Mouse (Mus musculus): ENCODE results near the gene Spata17. TPM values are rescaled to one million over a fixed set of nuclear protein-coding genes. Genes with fewer than 3 reads are reported as not detected.

Spata17 gene
- polyA plus RNA-seq, 2 experiments: 0.19 TPM

DNA sequence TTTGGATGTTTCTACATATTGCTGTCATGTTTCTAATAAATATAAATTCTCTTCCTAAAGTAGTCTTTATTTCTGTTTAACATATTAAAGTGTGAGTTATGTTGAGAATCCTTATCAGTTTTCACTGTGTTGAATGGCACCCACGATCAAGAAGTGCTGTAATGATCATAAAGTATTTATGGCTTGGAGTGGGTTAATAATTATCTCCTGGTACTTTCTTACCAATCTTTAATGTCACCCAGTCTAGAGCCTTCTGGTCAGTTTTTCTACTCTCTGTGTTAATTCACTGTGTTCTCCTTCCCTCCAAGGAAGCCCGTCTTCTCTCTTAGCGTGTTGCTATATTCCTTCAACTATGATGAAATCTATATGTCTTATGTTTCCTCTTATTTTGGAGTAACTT, 25.0 kb upstream of the Spata17 start:
- Histone ChIP-seq H3K9me3 (ENCODE audit: control insufficient read depth, low read length) (no peaks in the 10 kb centered on the region), H3K27ac (replicated peaks; ENCODE audit: low read depth, low read length) (no peak overlapping the region), H3K4me2 (replicated peaks; ENCODE audit: low read depth, low read length, severe bottlenecking) (no peak overlapping the region)

DNA sequence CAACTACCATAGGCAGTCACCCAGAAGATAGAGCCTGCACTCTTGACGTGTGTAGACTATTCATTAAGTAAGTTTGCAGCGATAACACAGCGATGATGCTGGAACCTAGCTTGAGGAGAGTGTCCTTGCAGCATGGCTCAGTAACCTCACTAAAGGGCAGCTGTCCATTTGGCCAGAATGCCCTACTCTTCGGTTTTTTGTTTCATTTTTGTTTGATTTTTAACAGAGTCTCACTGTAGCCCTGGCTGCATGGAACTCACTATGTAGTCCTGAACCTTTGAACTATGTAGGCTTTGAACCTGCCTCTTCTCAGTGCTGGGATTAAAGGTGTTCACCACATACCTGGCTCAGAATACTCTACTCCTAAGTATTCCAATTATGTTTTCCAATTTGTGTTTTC, 22.8 kb upstream of the Spata17 start:
- DNase-seq (ENCODE audit: low spot score) (no peak), ATAC-seq (ENCODE audit: low FRiP score, low read depth) (no peak)
- no peaks in the 10 kb centered on the region for H3K4me1 ChIP-seq (ENCODE audit: control insufficient read depth, insufficient read depth, low read length)
- H3K27me3 ChIP-seq (ENCODE audit: control insufficient read depth, insufficient read depth, low read length): no peaks in the 10 kb centered on the region
- no peak overlapping the region for H3K27ac ChIP-seq (replicated peaks; ENCODE audit: low read depth, low read length)
- peaks cover 16% of the 10 kb centered on the region for H3K36me3 ChIP-seq (ENCODE audit: control insufficient read depth, insufficient read depth, low read length)
- no peak overlapping the region for H3K9ac ChIP-seq (ENCODE audit: low read depth, low read length, severe bottlenecking)
- TF ChIP-seq POLR2A (IDR thresholded peaks at IDR 0.05; ENCODE audit: borderline replicate concordance, extremely low read depth, insufficient read depth, insufficient read length): no peak
- H3K4me3 ChIP-seq (replicated peaks; ENCODE audit: low read length): no peak overlapping the region
- H3K9me3 ChIP-seq (ENCODE audit: control insufficient read depth, low read length): no peaks in the 10 kb centered on the region
- WGBS: 92% methylated on average over 4 of the region's 4 CpGs
- H3K4me2 ChIP-seq (replicated peaks; ENCODE audit: low read depth, low read length, severe bottlenecking): no peak overlapping the region

More for the DNA sequence above, 25.0 kb upstream of the Spata17 start:
- no peak for TF ChIP-seq POLR2A (IDR thresholded peaks at IDR 0.05; ENCODE audit: borderline replicate concordance, extremely low read depth, insufficient read depth, insufficient read length)
- Histone ChIP-seq H3K4me1 (ENCODE audit: control insufficient read depth, insufficient read depth, low read length) (no peaks in the 10 kb centered on the region), H3K9ac (ENCODE audit: low read depth, low read length, severe bottlenecking) (no peak overlapping the region), H3K27me3 (ENCODE audit: control insufficient read depth, insufficient read depth, low read length) (no peaks in the 10 kb centered on the region), H3K36me3 (ENCODE audit: control insufficient read depth, insufficient read depth, low read length) (peaks cover 3% of the 10 kb centered on the region; the same call in 1 of the 2 replicates), H3K4me3 (replicated peaks; ENCODE audit: low read length) (no peak overlapping the region)
- ATAC-seq (ENCODE audit: low FRiP score, low read depth) (no peak), DNase-seq (ENCODE audit: low spot score) (no peak)
- 91% methylated on average over 3 of the region's 3 CpGs for WGBS

DNA sequence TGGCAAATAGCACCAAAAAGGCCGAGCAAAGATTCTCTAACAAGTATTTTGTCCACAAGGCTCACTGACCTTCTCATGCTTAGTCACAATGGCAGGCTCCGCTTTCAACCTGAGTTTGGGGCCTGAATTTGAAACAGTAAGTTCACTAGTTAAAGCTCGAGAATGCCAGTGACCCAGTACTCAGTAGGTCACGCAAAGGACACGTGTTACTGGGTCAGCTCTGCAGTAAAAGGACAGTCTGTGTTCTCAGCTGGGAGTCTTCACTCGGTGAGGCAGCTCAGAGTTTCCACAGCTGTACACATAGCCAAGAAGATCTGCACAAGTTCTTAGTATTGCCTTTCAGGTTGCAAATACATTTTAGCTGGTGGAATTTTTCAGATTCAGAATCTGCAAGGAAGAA, 21.0 kb upstream of the Spata17 start:
- no peak overlapping the region for H3K4me2 ChIP-seq (replicated peaks; ENCODE audit: low read depth, low read length, severe bottlenecking)
- no peaks in the 10 kb centered on the region for H3K27me3 ChIP-seq (ENCODE audit: control insufficient read depth, insufficient read depth, low read length)
- no peak overlapping the region for H3K27ac ChIP-seq (replicated peaks; ENCODE audit: low read depth, low read length)
- H3K9me3 ChIP-seq (ENCODE audit: control insufficient read depth, low read length): no peaks in the 10 kb centered on the region
- peaks cover 22% of the 10 kb centered on the region for H3K36me3 ChIP-seq (ENCODE audit: control insufficient read depth, insufficient read depth, low read length)
- no peak for DNase-seq (ENCODE audit: low spot score)
- ATAC-seq (ENCODE audit: low FRiP score, low read depth): no peak
- H3K4me1 ChIP-seq (ENCODE audit: control insufficient read depth, insufficient read depth, low read length): no peaks in the 10 kb centered on the region
- 78% methylated on average over 6 of the region's 6 CpGs for WGBS
- no peak overlapping the region for H3K9ac ChIP-seq (ENCODE audit: low read depth, low read length, severe bottlenecking)
- no peak overlapping the region for H3K4me3 ChIP-seq (replicated peaks; ENCODE audit: low read length)
- TF ChIP-seq POLR2A (IDR thresholded peaks at IDR 0.05; ENCODE audit: borderline replicate concordance, extremely low read depth, insufficient read depth, insufficient read length): no peak

GRCm38 (mm10) chr1:187235161-187235560, 19.9 kb upstream of the Spata17 start:
- Histone ChIP-seq H3K27ac (replicated peaks; ENCODE audit: low read depth, low read length) (no peak overlapping the region), H3K4me1 (ENCODE audit: control insufficient read depth, insufficient read depth, low read length) (no peaks in the 10 kb centered on the region), H3K9me3 (ENCODE audit: control insufficient read depth, low read length) (no peaks in the 10 kb centered on the region), H3K36me3 (ENCODE audit: control insufficient read depth, insufficient read depth, low read length) (peaks cover 22% of the 10 kb centered on the region), H3K4me3 (replicated peaks; ENCODE audit: low read length) (no peak overlapping the region), H3K27me3 (ENCODE audit: control insufficient read depth, insufficient read depth, low read length) (no peaks in the 10 kb centered on the region), H3K9ac (ENCODE audit: low read depth, low read length, severe bottlenecking) (no peak overlapping the region), H3K4me2 (replicated peaks; ENCODE audit: low read depth, low read length, severe bottlenecking) (no peak overlapping the region)
- TF ChIP-seq POLR2A (IDR thresholded peaks at IDR 0.05; ENCODE audit: borderline replicate concordance, extremely low read depth, insufficient read depth, insufficient read length): no peak
- 95% methylated on average over 3 of the region's 3 CpGs for whole genome bisulfite sequencing
- DNase-seq (ENCODE audit: low spot score) (no peak), ATAC-seq (ENCODE audit: low FRiP score, low read depth) (no peak)

- Histone ChIP-seq H3K9ac (ENCODE audit: low read depth, low read length, severe bottlenecking) (no peak overlapping the region), H3K27ac (replicated peaks; ENCODE audit: low read depth, low read length) (no peak overlapping the region), H3K36me3 (ENCODE audit: control insufficient read depth, insufficient read depth, low read length) (peaks cover 22% of the 10 kb centered on the region), H3K4me2 (replicated peaks; ENCODE audit: low read depth, low read length, severe bottlenecking) (no peak overlapping the region), H3K4me1 (ENCODE audit: control insufficient read depth, insufficient read depth, low read length) (no peaks in the 10 kb centered on the region), H3K27me3 (ENCODE audit: control insufficient read depth, insufficient read depth, low read length) (no peaks in the 10 kb centered on the region), H3K9me3 (ENCODE audit: control insufficient read depth, low read length) (no peaks in the 10 kb centered on the region), H3K4me3 (replicated peaks; ENCODE audit: low read length) (no peak overlapping the region)
- 63% methylated on average over 7 of the region's 7 CpGs for WGBS
- no peak for ATAC-seq (ENCODE audit: low FRiP score, low read depth)
- no peak for DNase-seq (ENCODE audit: low spot score)
- no peak for TF ChIP-seq POLR2A (IDR thresholded peaks at IDR 0.05; ENCODE audit: borderline replicate concordance, extremely low read depth, insufficient read depth, insufficient read length)
Observed at GRCm38 (mm10) chr1:187232996-187233615, 17.8 kb upstream of the Spata17 start.

All from limb, embryonic 14.5 days (tissue).